In the genomic region with DNA sequence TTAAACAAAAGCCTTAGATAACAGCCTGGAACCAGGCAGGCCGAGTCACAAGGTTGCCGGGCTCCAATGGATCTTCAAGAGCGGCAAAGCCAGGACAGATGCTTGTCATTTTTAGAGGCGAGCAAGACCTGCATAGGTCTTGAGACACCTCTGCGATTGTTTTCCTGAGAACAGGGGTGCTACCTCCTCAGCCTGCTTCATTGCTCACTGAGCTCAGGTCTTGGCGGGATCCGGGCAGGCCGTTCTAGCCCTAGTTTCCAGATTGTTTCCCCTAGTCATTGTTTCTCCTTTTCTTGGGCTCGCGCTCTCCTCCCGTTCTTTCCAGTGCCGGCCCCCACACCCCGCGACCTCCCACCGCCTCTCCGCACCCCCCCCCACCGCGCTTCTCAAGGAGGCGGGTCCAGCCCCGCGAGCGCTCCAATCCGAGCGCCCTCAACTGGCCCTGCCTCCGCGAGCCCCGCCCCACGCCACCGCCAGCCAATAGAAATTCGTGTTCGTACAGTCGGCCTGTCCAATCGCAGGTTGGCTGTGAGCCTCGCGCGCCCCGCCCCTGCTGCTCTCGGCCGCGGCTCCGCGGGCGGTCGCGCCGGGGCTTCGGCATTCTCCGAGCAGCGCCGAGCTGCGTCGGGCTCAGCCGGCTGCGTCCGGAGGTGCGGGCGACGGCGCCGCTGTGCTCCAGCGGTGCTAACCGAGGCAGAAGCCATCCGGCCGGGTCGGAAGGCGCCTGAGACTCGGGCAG, we compare ENCODE assay signal across 7 mouse cellular contexts. TPM values are rescaled to one million over a fixed set of nuclear protein-coding genes. Genes with fewer than 3 reads are reported as not detected.
A peak's percentile ranks its signal among the peaks of the same experiment; 100 is the strongest.
DNase-seq lines count a peak whose midpoint lies in the region; ATAC-seq lines count a peak whose summit lies in the region.

Gene Fam102a (plus strand): TSS at position 600 of the 739 bp plus-strand sequence.

- WGBS in embryonic facial prominence, embryonic 10.5 days = under 1% methylated on average over 67 of the region's 67 CpGs
- under 1% methylated on average over 65 of the region's 67 CpGs for WGBS in limb, embryonic 11.5 days
- under 1% methylated on average over 67 of the region's 67 CpGs for WGBS in midbrain, embryonic 14.5 days

- peak; percentile 82 for ATAC-seq in granulocyte monocyte progenitor cell, adult 5-6 weeks (replicated peaks; ENCODE audit: poor library complexity, severe bottlenecking)
- peak; percentile 94 for ATAC-seq in limb, embryonic 11.5 days (ENCODE audit: insufficient number of reproducible peaks, low FRiP score, low TSS enrichment, low read depth)
- ATAC-seq in midbrain, embryonic 14.5 days (ENCODE audit: low FRiP score, low TSS enrichment) = peak; percentile 96

- H3K4me1 ChIP-seq in embryonic facial prominence, embryonic 10.5 days = peaks cover 67% of the 10 kb centered on the region
- H3K4me1 ChIP-seq in limb, embryonic 11.5 days (ENCODE audit: control insufficient read depth, insufficient read depth, low read length) = peaks cover 33% of the 10 kb centered on the region
- H3K4me1 ChIP-seq in midbrain, embryonic 14.5 days (ENCODE audit: control insufficient read depth, insufficient read depth, low read length) = peaks cover 45% of the 10 kb centered on the region

- DNase-seq in adrenal gland, postnatal 10 days = peak; percentile 99
- DNase-seq in embryonic facial prominence, embryonic 10.5 days (ENCODE audit: low spot score) = peak; percentile 100
- peak; percentile 99 for DNase-seq in kidney, adult 18-20 months
- peak; percentile 99 for DNase-seq in limb, embryonic 11.5 days (ENCODE audit: low spot score)
- DNase-seq in midbrain, embryonic 14.5 days = peak; percentile 99
- peak; percentile 97 to 98 for DNase-seq in spleen, adult 18-20 months

- no peaks in the 10 kb centered on the region for H3K27me3 ChIP-seq in embryonic facial prominence, embryonic 10.5 days (replicated peaks; ENCODE audit: low read depth, poor library complexity, severe bottlenecking)
- H3K27me3 ChIP-seq in limb, embryonic 11.5 days (ENCODE audit: control insufficient read depth, insufficient read depth, low read length) = no peaks in the 10 kb centered on the region
- H3K27me3 ChIP-seq in midbrain, embryonic 14.5 days (ENCODE audit: control insufficient read depth, insufficient read depth, low read length) = no peaks in the 10 kb centered on the region

- H3K27ac ChIP-seq in embryonic facial prominence, embryonic 10.5 days (replicated peaks) = peak within 1 kb of the TSS; percentile 96
- peak within 1 kb of the TSS; percentile 95 for H3K27ac ChIP-seq in limb, embryonic 11.5 days (replicated peaks; ENCODE audit: low read depth, low read length)
- H3K27ac ChIP-seq in midbrain, embryonic 14.5 days (replicated peaks; ENCODE audit: low read depth, low read length) = peak within 1 kb of the TSS; percentile 88

- no peaks in the 10 kb centered on the region for H3K9me3 ChIP-seq in embryonic facial prominence, embryonic 10.5 days
- H3K9me3 ChIP-seq in limb, embryonic 11.5 days (ENCODE audit: control insufficient read depth, low read length) = no peaks in the 10 kb centered on the region
- no peaks in the 10 kb centered on the region for H3K9me3 ChIP-seq in midbrain, embryonic 14.5 days (ENCODE audit: control insufficient read depth, low read length)

- peak within 1 kb of the TSS; percentile 88 for H3K9ac ChIP-seq in limb, embryonic 11.5 days (ENCODE audit: low read length)
- peak within 1 kb of the TSS; percentile 91 for H3K9ac ChIP-seq in midbrain, embryonic 14.5 days (replicated peaks; ENCODE audit: low read length)

- 0 out of 2 replicates have a peak, but pooled peaks cover 4% of the 10 kb centered on the region for H3K36me3 ChIP-seq in embryonic facial prominence, embryonic 10.5 days (replicated peaks)
- H3K36me3 ChIP-seq in limb, embryonic 11.5 days (ENCODE audit: control insufficient read depth, insufficient read depth, low read length) = no peaks in the 10 kb centered on the region
- H3K36me3 ChIP-seq in midbrain, embryonic 14.5 days (ENCODE audit: control insufficient read depth, insufficient read depth, low read length) = no peaks in the 10 kb centered on the region

- peak within 1 kb of the TSS; percentile 88 for H3K4me2 ChIP-seq in limb, embryonic 11.5 days (ENCODE audit: low read depth, severe bottlenecking)
- H3K4me2 ChIP-seq in midbrain, embryonic 14.5 days (ENCODE audit: low read length) = peak within 1 kb of the TSS; percentile 86

- H3K4me3 ChIP-seq in embryonic facial prominence, embryonic 10.5 days = peak within 1 kb of the TSS; percentile 80
- peak within 1 kb of the TSS; percentile 93 for H3K4me3 ChIP-seq in limb, embryonic 11.5 days (ENCODE audit: low read depth, low read length)
- peak within 1 kb of the TSS; percentile 85 for H3K4me3 ChIP-seq in midbrain, embryonic 14.5 days (replicated peaks; ENCODE audit: low read depth, low read length)

RNA-seq across cellular contexts. Expression of gene Fam102a, which starts in this region (rescaled TPM):
- 10 to 100 TPM; 24.6 to 26.8 TPM for total RNA-seq in adrenal gland, postnatal 10 days (2021)
- polyA plus RNA-seq in embryonic facial prominence, embryonic 10.5 days (2016; fragmentation: Nextera tagmentation; extraction: Ambion mirVana) = 11.8 and 12.3 TPM in 2 replicates
- 2.4 and 3.8 TPM in 2 replicates for total RNA-seq in granulocyte monocyte progenitor cell, adult 5-6 weeks (2014; fragmentation: Nextera tagmentation)
- total RNA-seq in granulocyte monocyte progenitor cell, adult 5-6 weeks (2017) = 1.3 and 1.5 TPM in 2 replicates
- 9.8 and 12.4 TPM in 2 replicates for polyA plus RNA-seq in limb, embryonic 11.5 days (2014; fragmentation: Nextera tagmentation; extraction: Ambion mirVana)
- polyA plus RNA-seq in midbrain, embryonic 14.5 days (2014; fragmentation: Nextera tagmentation; extraction: Ambion mirVana) = 6.9 and 7.8 TPM in 2 replicates

Comparison
In these comparisons a context has a peak if more than half of its experiments do, and no peak if none do; other contexts are left out.
1. Peak in every context shown above with its lines: DNase-seq, ATAC-seq, H3K4me3 ChIP-seq and H3K27ac ChIP-seq.
2. RNA of gene Fam102a (total RNA-seq): 24.6 to 26.8 TPM in adrenal gland, postnatal 10 days; 1.3 to 3.8 TPM in granulocyte monocyte progenitor cell, adult 5-6 weeks; every median in the first group is over 4 times any median in the second.